Mouse (Mus musculus) liver, adult 2 months (tissue): ENCODE data around the gene Samd5. TPM values are rescaled to one million over a fixed set of nuclear protein-coding genes. Genes with fewer than 3 reads are reported as not detected.
A peak's percentile ranks its signal among the peaks of the same experiment; 100 is the strongest.

Experiments
- DNase-seq: peaks from one replicate; pipeline ENCODE4 v3.0.0-alpha.2; 2011; ENCODE audit warnings: low read depth, low spot score; ENCODE audit errors: extremely low read depth
- H3K27ac ChIP-seq: fragments of 200-500 bp; replicated peaks from 2 replicates; pipeline ENCODE4 v1.5.1; 2012; ENCODE audit warnings: low read depth, mild to moderate bottlenecking, control low read depth, inconsistent platforms, low read length; ENCODE audit not compliant: insufficient read depth
- H3K27me3 ChIP-seq: fragments of 200-500 bp; 2 replicates; pipeline ENCODE4 v1.6.1; 2012; ENCODE audit warnings: mild to moderate bottlenecking, moderate library complexity, low read length, inconsistent platforms; ENCODE audit not compliant: control insufficient read depth, insufficient read depth
- H3K36me3 ChIP-seq: fragments of 200-500 bp; 2 replicates; pipeline ENCODE4 v1.6.1; 2012; ENCODE audit warnings: low read length, inconsistent platforms; ENCODE audit not compliant: control insufficient read depth, insufficient read depth
- H3K4me1 ChIP-seq: fragments of 200-500 bp; 2 replicates; pipeline ENCODE4 v1.6.1; 2011; ENCODE audit warnings: low read length; ENCODE audit not compliant: control insufficient read depth, insufficient read depth
- H3K4me3 ChIP-seq: fragments of 200-500 bp; 2 replicates; pipeline ENCODE4 v1.5.1; 2011; ENCODE audit warnings: low read depth, mild to moderate bottlenecking, control low read depth, low read length, moderate library complexity; ENCODE audit not compliant: insufficient read depth
- H3K79me2 ChIP-seq: fragments of 200-500 bp; 2 replicates; pipeline ENCODE4 v1.6.1; 2012; ENCODE audit warnings: inconsistent platforms, mild to moderate bottlenecking, low read length, moderate library complexity; ENCODE audit not compliant: control insufficient read depth, insufficient read depth
- H3K9ac ChIP-seq: fragments of 200-500 bp; 2 replicates; pipeline ENCODE4 v1.6.1; 2012; ENCODE audit warnings: low read depth, mild to moderate bottlenecking, control low read depth, inconsistent platforms, low read length
- CTCF ChIP-seq: fragments of 200-500 bp; IDR thresholded peaks from 2 replicates; pipeline ENCODE4 v1.5.1; 2011; ENCODE audit warnings: low read depth, low read length, control low read depth
- POLR2A ChIP-seq: fragments of 200-500 bp; IDR thresholded peaks from 2 replicates; pipeline ENCODE4 v1.6.1; 2011; ENCODE audit warnings: low read length, control low read depth; ENCODE audit not compliant: insufficient read depth; ENCODE audit errors: extremely low read depth
- WGBS: fragments of 180-500 bp; shearing (Covaris S2); methylation state at CpG from one replicate; pipeline ENCODE4 v1.1.7; 2018; 5-methylcytosine and 5-hydroxymethylcytosine counted together
- polyA plus RNA-seq: library from polyadenylated mRNA; depleted of rRNA; stranded (reverse); fragments of >200 nt; gene quantifications from 2 replicates; pipeline ENCODE4 v1.2.3, GENCODE M21; 2012
- total RNA-seq: library from RNA; depleted of rRNA; stranded (reverse); fragments of >200 nt; gene quantifications from 2 replicates; pipeline ENCODE4 v1.2.3, GENCODE M21; 2014

Samd5 gene
- total and polyA plus RNA-seq, 2 experiments: 0.21 to 0.92 TPM

DNA sequence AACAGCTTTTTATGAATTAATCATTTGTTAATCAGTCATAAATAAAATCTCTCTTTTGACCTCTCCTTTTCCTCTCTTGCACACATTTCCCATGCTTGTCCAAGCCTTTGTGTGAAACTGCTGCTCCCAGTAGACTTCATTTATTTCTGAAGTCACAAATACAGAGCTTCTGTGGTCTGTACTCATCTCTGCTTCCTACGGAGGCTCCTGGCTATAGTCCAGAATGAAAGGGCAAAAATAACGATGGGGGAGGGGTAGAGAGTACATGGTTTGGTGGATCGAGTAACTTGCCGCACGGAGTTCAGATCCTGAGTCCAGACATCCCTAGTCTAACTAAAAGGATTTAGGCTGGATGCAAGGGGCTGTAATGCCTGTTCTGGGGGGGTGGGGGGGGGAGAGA lies 3.1 kb upstream of the Samd5 start:
- Histone ChIP-seq H3K4me3 (no peak overlapping the region), H3K9ac (no peak overlapping the region), H3K27ac (no peak overlapping the region), H3K79me2 (no peaks in the 10 kb centered on the region), H3K36me3 (no peaks in the 10 kb centered on the region), H3K4me1 (no peaks in the 10 kb centered on the region), H3K27me3 (peaks cover 8% of the 10 kb centered on the region)
- 27% methylated on average over 5 of the region's 5 CpGs for WGBS
- no peak for DNase-seq
- TF ChIP-seq POLR2A: no peak

GRCm38 (mm10) chr10:9676886-9677285 lies 1.9 kb upstream of the Samd5 start:
- Histone ChIP-seq H3K79me2 (no peaks in the 10 kb centered on the region), H3K27ac (no peak overlapping the region), H3K4me3 (no peak overlapping the region; the same call in 1 of the 2 replicates), H3K36me3 (no peaks in the 10 kb centered on the region), H3K4me1 (no peaks in the 10 kb centered on the region), H3K27me3 (peaks cover 8% of the 10 kb centered on the region), H3K9ac (no peak overlapping the region)
- peak; percentile 61 for DNase-seq
- 2% methylated on average over 17 of the region's 17 CpGs for WGBS
- TF ChIP-seq POLR2A (no peak), CTCF (peak; percentile 86)

DNA sequence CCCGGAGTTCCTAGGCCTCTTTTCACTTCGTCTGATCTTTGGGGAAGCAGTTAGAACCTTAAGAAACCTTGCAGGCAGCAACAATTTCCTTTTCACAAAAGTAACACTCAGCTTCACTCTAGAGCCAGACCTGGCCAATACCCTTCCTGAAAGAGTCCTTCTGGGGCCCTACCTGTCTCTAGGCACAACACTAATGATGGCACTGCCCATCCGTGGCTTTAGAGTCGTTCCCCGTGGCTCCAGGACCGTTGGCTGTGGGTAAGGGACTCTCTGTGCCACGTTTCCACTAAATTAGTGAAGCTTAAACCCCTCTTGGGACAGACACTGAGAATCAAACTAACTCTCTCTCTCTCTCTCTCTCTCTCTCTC lies 1.4 kb upstream of the Samd5 start:
- no peak for DNase-seq
- 8% methylated on average over 7 of the region's 7 CpGs for WGBS
- H3K4me1 ChIP-seq: no peaks in the 10 kb centered on the region
- no peak overlapping the region for H3K9ac ChIP-seq
- H3K36me3 ChIP-seq: no peaks in the 10 kb centered on the region
- H3K27ac ChIP-seq: no peak overlapping the region
- H3K79me2 ChIP-seq: no peaks in the 10 kb centered on the region
- H3K27me3 ChIP-seq: peaks cover 8% of the 10 kb centered on the region
- TF ChIP-seq POLR2A (no peak), CTCF (no peak)
- no peak overlapping the region for H3K4me3 ChIP-seq

DNA sequence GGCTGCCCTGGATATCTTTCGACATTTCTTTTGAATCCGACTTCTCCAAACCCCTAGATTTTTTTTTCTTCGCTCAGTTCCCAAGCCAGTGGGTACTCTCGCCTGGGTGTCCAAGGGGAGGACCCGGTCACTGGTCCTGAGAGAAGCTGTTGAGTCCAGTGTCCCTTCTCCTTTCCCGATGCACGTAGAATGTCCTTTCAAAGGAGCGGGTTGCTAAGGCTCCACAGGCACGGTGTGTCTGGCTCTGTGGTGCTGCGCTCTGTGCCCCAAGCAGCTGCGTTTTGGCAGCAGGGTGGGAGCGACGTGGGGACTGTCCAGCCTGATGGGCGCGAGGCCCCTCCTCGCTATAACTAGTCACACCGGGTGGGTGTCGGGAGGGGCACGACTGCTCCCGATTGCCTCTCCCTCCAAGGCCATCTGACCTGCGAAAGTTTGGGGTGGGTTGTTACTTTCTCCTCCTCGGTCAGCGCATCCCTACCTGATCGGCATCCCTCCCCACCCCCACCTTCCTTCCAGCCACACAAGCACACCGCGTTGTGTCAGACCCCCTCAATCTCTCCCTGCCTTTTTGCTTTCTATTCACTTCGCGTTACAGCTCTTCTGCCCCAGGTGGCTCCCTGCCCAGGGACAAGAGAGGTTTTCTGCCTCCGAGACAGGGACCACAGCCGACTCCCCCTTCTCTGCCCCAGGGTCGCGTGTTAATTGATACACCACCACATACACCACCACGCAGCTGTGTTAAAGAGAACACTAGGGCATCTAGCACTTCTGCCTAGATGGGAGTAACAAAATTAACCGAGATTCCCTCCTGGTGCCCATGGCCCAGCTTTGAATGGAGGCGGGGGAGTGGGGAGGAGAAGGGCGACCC lies 776 bp upstream of the Samd5 start:
- 0 out of 2 replicates have a peak overlapping the region, but pooled peaks have one; percentile 0 for H3K9ac ChIP-seq
- no peak for TF ChIP-seq POLR2A
- TF ChIP-seq CTCF: no peak
- DNase-seq: no peak
- H3K79me2 ChIP-seq: no peaks in the 10 kb centered on the region
- H3K4me1 ChIP-seq: no peaks in the 10 kb centered on the region
- peaks cover 8% of the 10 kb centered on the region for H3K27me3 ChIP-seq
- no peak overlapping the region for H3K27ac ChIP-seq
- WGBS: 8% methylated on average over 36 of the region's 36 CpGs
- no peaks in the 10 kb centered on the region for H3K36me3 ChIP-seq
- H3K4me3 ChIP-seq: peak overlapping the region; percentile 56; the same call in 1 of the 2 replicates

GRCm38 (mm10) chr10:9673276-9673675 lies 1.7 kb downstream of the Samd5 start:
- no peaks in the 10 kb centered on the region for H3K79me2 ChIP-seq
- DNase-seq: no peak
- peaks cover 8% of the 10 kb centered on the region for H3K27me3 ChIP-seq
- H3K36me3 ChIP-seq: no peaks in the 10 kb centered on the region
- H3K4me3 ChIP-seq: no peak overlapping the region
- H3K4me1 ChIP-seq: no peaks in the 10 kb centered on the region
- no peak for TF ChIP-seq POLR2A
- TF ChIP-seq CTCF: no peak
- no peak overlapping the region for H3K27ac ChIP-seq
- H3K9ac ChIP-seq: no peak overlapping the region

- no peak for DNase-seq
- no peak for TF ChIP-seq CTCF
- TF ChIP-seq POLR2A: no peak
- no peak overlapping the region for H3K4me3 ChIP-seq
- no peaks in the 10 kb centered on the region for H3K4me1 ChIP-seq
- WGBS: 74% methylated on average over 5 of the region's 5 CpGs
- no peaks in the 10 kb centered on the region for H3K36me3 ChIP-seq
- H3K79me2 ChIP-seq: no peaks in the 10 kb centered on the region
- peaks cover 8% of the 10 kb centered on the region for H3K27me3 ChIP-seq
- H3K9ac ChIP-seq: no peak overlapping the region
- H3K27ac ChIP-seq: no peak overlapping the region
Measured at GRCm38 (mm10) chr10:9672751-9673150, 2.3 kb downstream of the Samd5 start.
